Mouse (Mus musculus): Measurements from ENCODE around the gene Muc1.
A peak's percentile ranks its signal among the peaks of the same experiment; 100 is the strongest.

The Muc1 gene

GRCm38 (mm10) chr3:89277281-89278021 lies 48.6 kb downstream of the Muc1 start:
- DNase-seq = peak; percentile 62

GRCm38 (mm10) chr3:89278107-89278506 lies 49.2 kb downstream of the Muc1 start:
- DNase-seq = peak; percentile 59

GRCm38 (mm10) chr3:89278643-89279042 lies 49.8 kb downstream of the Muc1 start:
- DNase-seq = no peak

GRCm38 (mm10) chr3:89279153-89279890 lies 50.5 kb downstream of the Muc1 start:
- peak; percentile 90 for DNase-seq

- DNase-seq = no peak
Observed at GRCm38 (mm10) chr3:89280050-89280605, 51.3 kb downstream of the Muc1 start.

- peak; percentile 72 for DNase-seq
Observed at GRCm38 (mm10) chr3:89280606-89281511, 52.0 kb downstream of the Muc1 start, which contains the start of gene Efna1. Efna1 (minus strand) TSS chr3:89281142.

GRCm38 (mm10) chr3:89281579-89282290 lies 52.9 kb downstream of the Muc1 start:
- DNase-seq = peak; percentile 83

- DNase-seq = no peak
Observed at GRCm38 (mm10) chr3:89282291-89282643, 53.4 kb downstream of the Muc1 start.

Measured in cerebellum, adult 9-11 months (tissue).